Mouse (Mus musculus): ENCODE measurements around the gene Ppp2r5a. TPM values are rescaled to one million over a fixed set of nuclear protein-coding genes. Genes with fewer than 3 reads are reported as not detected.

The Ppp2r5a gene
- polyA plus RNA-seq, 1 experiment: 14.2 TPM

DNA sequence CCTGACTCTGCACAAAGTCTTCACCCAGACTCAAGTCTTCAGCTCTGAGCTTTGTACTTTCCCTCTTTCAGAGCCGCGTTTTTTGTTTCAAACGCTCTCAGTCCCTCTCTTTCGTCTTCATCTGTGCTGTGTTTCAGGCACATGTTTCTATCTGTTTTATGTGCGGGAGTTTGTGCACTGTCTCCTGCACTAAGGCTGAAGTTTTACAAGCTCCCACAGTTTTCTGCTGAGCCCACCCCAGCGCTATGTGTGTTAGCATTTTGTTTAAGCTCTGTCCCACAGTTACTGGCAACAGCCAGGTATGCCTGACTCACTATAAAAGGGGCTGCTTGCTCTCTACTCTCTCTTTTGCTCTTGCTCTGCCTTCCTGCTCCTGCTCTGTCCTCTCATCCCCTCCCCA lies 16.3 kb upstream of the Ppp2r5a start:
- H3K4me3 ChIP-seq (ENCODE audit: control insufficient read depth, low read depth, low read length): no peak overlapping the region

GRCm38 (mm10) chr1:191418936-191419335 lies 15.9 kb upstream of the Ppp2r5a start:
- no peaks in the 10 kb centered on the region for H3K27me3 ChIP-seq (ENCODE audit: control insufficient read depth, insufficient read depth, low read length)
- no peak overlapping the region for H3K4me3 ChIP-seq (ENCODE audit: control insufficient read depth, low read depth, low read length)
- no peak for TF ChIP-seq POLR2A (IDR thresholded peaks at IDR 0.05; ENCODE audit: control insufficient read depth, low read depth, low read length)
- no peaks in the 10 kb centered on the region for H3K36me3 ChIP-seq (ENCODE audit: control insufficient read depth, insufficient read depth, low read length)
- H3K4me1 ChIP-seq (ENCODE audit: control insufficient read depth, insufficient read depth, low read length): no peaks in the 10 kb centered on the region; the same call in 1 of the 2 replicates
- no peak overlapping the region for H3K27ac ChIP-seq (ENCODE audit: control insufficient read depth, insufficient read depth, low read depth, low read length)

More for the DNA sequence above, 16.3 kb upstream of the Ppp2r5a start:
- Histone ChIP-seq H3K36me3 (ENCODE audit: control insufficient read depth, insufficient read depth, low read length) (no peaks in the 10 kb centered on the region), H3K4me1 (ENCODE audit: control insufficient read depth, insufficient read depth, low read length) (no peaks in the 10 kb centered on the region; the same call in 1 of the 2 replicates), H3K27me3 (ENCODE audit: control insufficient read depth, insufficient read depth, low read length) (no peaks in the 10 kb centered on the region), H3K27ac (ENCODE audit: control insufficient read depth, insufficient read depth, low read depth, low read length) (no peak overlapping the region)
- no peak for TF ChIP-seq POLR2A (IDR thresholded peaks at IDR 0.05; ENCODE audit: control insufficient read depth, low read depth, low read length)
- TF ChIP-seq CTCF (IDR thresholded peaks at IDR 0.05; ENCODE audit: control insufficient read depth, insufficient read depth, insufficient replicate concordance, low read depth, low read length): no peak

GRCm38 (mm10) chr1:191417111-191417510 lies 14.0 kb upstream of the Ppp2r5a start:
- Histone ChIP-seq H3K36me3 (ENCODE audit: control insufficient read depth, insufficient read depth, low read length) (no peaks in the 10 kb centered on the region), H3K27me3 (ENCODE audit: control insufficient read depth, insufficient read depth, low read length) (no peaks in the 10 kb centered on the region), H3K4me1 (ENCODE audit: control insufficient read depth, insufficient read depth, low read length) (no peaks in the 10 kb centered on the region; the same call in 1 of the 2 replicates), H3K4me3 (ENCODE audit: control insufficient read depth, low read depth, low read length) (no peak overlapping the region), H3K27ac (ENCODE audit: control insufficient read depth, insufficient read depth, low read depth, low read length) (no peak overlapping the region)
- no peak for TF ChIP-seq POLR2A (IDR thresholded peaks at IDR 0.05; ENCODE audit: control insufficient read depth, low read depth, low read length)
- TF ChIP-seq CTCF (IDR thresholded peaks at IDR 0.05; ENCODE audit: control insufficient read depth, insufficient read depth, insufficient replicate concordance, low read depth, low read length): no peak

- H3K27ac ChIP-seq (ENCODE audit: control insufficient read depth, insufficient read depth, low read depth, low read length): no peak overlapping the region
- H3K4me1 ChIP-seq (ENCODE audit: control insufficient read depth, insufficient read depth, low read length): no peaks in the 10 kb centered on the region; the same call in 1 of the 2 replicates
- H3K36me3 ChIP-seq (ENCODE audit: control insufficient read depth, insufficient read depth, low read length): no peaks in the 10 kb centered on the region
- no peak overlapping the region for H3K4me3 ChIP-seq (ENCODE audit: control insufficient read depth, low read depth, low read length)
- TF ChIP-seq CTCF (IDR thresholded peaks at IDR 0.05; ENCODE audit: control insufficient read depth, insufficient read depth, insufficient replicate concordance, low read depth, low read length) (no peak), POLR2A (IDR thresholded peaks at IDR 0.05; ENCODE audit: control insufficient read depth, low read depth, low read length) (no peak)
- no peaks in the 10 kb centered on the region for H3K27me3 ChIP-seq (ENCODE audit: control insufficient read depth, insufficient read depth, low read length)
These were observed 13.5 kb upstream of the Ppp2r5a start for GRCm38 (mm10) chr1:191416611-191417010.

- Histone ChIP-seq H3K4me1 (ENCODE audit: control insufficient read depth, insufficient read depth, low read length) (no peaks in the 10 kb centered on the region), H3K4me3 (ENCODE audit: control insufficient read depth, low read depth, low read length) (no peak overlapping the region), H3K27ac (ENCODE audit: control insufficient read depth, insufficient read depth, low read depth, low read length) (no peak overlapping the region), H3K36me3 (ENCODE audit: control insufficient read depth, insufficient read depth, low read length) (no peaks in the 10 kb centered on the region), H3K27me3 (ENCODE audit: control insufficient read depth, insufficient read depth, low read length) (no peaks in the 10 kb centered on the region)
- TF ChIP-seq CTCF (IDR thresholded peaks at IDR 0.05; ENCODE audit: control insufficient read depth, insufficient read depth, insufficient replicate concordance, low read depth, low read length) (no peak), POLR2A (IDR thresholded peaks at IDR 0.05; ENCODE audit: control insufficient read depth, low read depth, low read length) (no peak)
These were observed 11.4 kb upstream of the Ppp2r5a start for GRCm38 (mm10) chr1:191414432-191414831.

DNA sequence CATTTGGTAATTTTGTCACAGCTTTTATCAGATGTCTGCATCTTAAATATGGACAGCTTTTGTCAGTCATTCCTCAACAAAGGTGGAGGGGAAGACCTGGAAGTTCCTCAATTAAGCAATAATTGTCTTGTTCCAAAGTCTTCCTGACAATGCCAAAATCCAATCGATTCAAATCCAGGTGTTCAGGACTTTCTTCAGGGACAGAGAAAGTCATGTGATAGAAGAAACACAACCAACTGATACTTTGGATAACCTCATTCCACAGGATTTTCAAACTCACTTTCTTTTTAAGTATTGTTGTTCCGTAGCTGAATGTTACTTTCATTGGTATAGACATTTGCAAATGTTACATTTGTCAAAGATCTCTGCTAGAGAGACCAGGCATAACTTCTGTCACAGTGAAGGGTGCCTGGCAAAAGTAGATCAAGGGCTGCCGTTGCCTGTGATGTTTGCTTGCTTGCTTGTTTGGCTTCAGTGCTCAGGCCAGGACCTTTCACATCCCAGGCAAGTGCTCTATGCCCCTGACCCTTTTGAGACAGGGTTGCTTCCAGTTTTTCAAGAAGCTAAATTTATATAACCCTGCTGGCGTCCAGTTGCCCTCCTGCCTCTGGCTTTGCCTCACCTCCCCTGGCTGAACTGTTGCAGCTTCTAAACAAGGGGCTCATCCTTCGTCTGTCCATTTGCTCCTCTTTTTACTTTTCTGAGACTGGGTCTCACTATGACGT lies 10.8 kb upstream of the Ppp2r5a start:
- H3K27ac ChIP-seq (ENCODE audit: control insufficient read depth, insufficient read depth, low read depth, low read length): no peak overlapping the region
- no peak overlapping the region for H3K4me3 ChIP-seq (ENCODE audit: control insufficient read depth, low read depth, low read length)
- no peaks in the 10 kb centered on the region for H3K27me3 ChIP-seq (ENCODE audit: control insufficient read depth, insufficient read depth, low read length)
- H3K4me1 ChIP-seq (ENCODE audit: control insufficient read depth, insufficient read depth, low read length): no peaks in the 10 kb centered on the region
- no peaks in the 10 kb centered on the region for H3K36me3 ChIP-seq (ENCODE audit: control insufficient read depth, insufficient read depth, low read length)
- TF ChIP-seq POLR2A (IDR thresholded peaks at IDR 0.05; ENCODE audit: control insufficient read depth, low read depth, low read length) (no peak), CTCF (IDR thresholded peaks at IDR 0.05; ENCODE audit: control insufficient read depth, insufficient read depth, insufficient replicate concordance, low read depth, low read length) (no peak)

DNA sequence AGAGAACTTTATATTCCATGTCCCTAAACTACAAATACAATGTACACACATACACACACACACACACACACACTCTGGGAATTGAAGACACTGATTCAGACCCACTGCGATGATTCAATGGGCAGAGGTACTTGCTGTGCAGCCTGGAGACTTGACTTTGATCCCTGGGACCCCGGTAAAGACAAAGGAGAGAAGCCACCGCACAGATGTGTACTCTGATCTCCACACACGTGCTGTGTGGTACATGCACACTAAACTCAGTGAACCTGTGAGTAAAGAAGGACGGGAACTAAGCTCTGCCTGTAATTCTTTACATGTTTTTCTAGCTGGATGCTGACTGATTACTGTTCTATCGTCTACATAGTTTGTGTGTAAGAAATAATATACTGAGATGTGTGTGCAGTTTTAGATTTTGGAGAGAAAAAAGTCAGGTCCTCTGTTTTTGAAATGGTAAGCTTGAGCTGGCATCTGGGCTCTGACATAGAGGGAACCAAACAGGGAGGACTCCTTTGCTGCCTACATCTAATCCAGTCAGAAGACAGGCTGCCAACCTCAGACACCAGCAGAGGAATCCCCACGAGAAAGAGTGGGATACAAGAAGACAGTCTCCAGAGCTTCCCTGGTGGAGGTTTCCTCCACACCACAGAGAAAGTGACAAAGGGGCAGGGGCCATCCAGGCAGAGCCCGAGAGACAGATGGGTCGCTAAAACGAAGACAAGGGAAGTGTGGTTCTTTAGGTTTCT lies 7.4 kb upstream of the Ppp2r5a start:
- Histone ChIP-seq H3K27me3 (ENCODE audit: control insufficient read depth, insufficient read depth, low read length) (no peaks in the 10 kb centered on the region), H3K4me1 (ENCODE audit: control insufficient read depth, insufficient read depth, low read length) (no peaks in the 10 kb centered on the region; the same call in 1 of the 2 replicates), H3K4me3 (ENCODE audit: control insufficient read depth, low read depth, low read length) (no peak overlapping the region), H3K36me3 (ENCODE audit: control insufficient read depth, insufficient read depth, low read length) (no peaks in the 10 kb centered on the region), H3K27ac (ENCODE audit: control insufficient read depth, insufficient read depth, low read depth, low read length) (no peak overlapping the region)
- TF ChIP-seq POLR2A (IDR thresholded peaks at IDR 0.05; ENCODE audit: control insufficient read depth, low read depth, low read length) (no peak), CTCF (IDR thresholded peaks at IDR 0.05; ENCODE audit: control insufficient read depth, insufficient read depth, insufficient replicate concordance, low read depth, low read length) (no peak)

All from testis, adult 2 months (tissue).